Mouse (Mus musculus) frontal cortex, adult 2 months (tissue): ENCODE measurements at regions not wholly inside any gene's neighbourhood (a gene's known extent, or its start where the extent isn't known, plus 50 kb on each side); places are given as distances from the start of the nearest gene placed in this dataset.

ENCODE experiments used
- DNase-seq, 2 experiments: peaks; one replicate each; pipeline ENCODE4 v3.0.0; 2022; ENCODE audit warnings: low spot score in 1 of 2; ENCODE audit errors: extremely low spot score in 1 of 2

DNA sequence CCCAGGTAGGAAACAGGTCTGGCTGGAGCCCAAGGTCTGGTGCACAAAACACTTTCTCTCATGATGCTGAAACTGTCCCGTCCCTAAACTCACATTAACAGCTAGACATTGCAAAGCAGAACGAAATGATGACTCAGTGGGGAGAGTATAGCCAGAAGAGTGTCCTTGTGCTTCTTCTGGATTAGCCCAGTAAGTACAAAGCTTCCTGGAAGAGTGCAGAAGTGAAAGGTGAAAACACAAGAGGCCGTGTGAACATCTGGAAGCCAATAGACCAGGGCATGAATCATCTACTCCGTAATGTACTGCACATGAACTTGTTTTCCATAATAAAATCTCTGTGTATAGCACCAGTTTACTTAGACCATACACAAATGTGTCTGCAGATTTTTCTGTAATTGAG lies 194.7 kb upstream of the Gm9747 start:
- no peak for DNase-seq

DNA sequence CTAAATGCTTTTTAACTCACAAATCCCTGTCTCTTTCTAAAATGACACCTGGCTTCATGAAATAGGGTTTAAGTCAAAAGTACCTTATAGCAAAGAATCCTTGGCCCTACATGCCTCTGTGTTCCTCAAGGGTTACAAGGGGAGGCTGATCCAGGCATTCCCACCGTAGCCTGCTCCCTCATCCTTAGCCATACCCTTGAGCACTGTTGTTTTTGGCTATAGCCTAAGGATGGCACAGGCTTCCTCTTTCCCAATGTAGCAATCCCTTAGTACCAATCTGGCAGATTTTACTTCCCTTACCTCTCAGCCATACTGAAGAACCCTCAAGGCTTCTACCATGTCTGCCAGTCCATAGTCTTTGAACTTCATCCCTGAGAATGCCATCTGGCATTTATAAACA lies 194.2 kb upstream of the Gm9747 start:
- DNase-seq, result no peak

DNA sequence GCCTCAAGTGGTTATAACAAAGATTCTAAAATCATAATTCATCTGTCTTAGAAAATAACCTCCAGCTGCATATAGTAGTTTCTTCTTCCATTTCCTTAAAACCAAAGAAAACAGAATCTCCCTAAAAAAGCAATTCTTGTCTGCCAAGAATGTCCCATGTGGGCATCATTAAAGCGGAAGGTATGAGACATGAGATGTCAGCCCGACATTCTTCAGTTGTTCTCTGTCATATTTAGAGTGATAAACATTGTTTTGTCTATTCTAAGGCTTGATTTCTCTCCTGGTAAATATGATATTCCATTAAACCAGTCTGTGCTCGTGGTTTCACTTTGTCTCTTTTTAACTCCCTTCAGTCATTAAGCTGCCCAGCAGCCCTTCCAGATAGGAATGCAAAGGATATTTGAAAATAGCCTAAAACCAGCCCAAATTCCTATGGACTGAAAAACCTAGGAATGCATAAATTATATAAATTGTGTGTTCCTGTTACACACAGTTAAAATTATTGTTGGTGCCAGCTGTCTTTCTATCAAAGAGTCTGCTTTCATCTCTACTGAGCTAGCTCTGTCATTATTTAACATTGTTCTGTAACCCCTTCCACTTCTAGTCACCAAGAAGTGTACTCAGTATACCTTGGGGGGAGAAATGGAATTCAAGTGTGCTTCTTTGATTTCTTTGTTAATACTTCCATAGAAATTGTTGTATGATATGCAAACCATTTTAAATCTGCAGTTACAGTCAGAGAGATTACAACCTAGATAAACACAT lies 191.4 kb upstream of the Gm9747 start:
- DNase-seq, result no peak

DNA sequence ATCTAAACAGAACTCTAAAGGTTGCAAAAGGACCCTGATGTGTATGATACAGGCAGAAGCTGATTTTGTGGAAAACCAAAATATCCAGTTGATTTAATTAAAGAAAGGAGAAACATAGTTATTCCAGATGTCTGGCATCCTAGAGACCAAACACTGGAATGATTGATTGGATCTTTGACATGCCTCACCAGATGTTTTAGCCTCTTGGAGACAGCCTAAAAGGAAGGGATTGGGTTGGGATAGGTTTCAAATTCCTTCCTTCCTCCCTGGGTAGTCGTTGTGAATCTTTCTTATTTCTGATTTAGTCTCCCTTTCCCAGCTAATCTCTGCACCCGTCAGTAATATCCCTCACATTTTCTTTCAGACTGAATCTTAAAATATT lies 190.9 kb upstream of the Gm9747 start:
- no peak for DNase-seq

DNA sequence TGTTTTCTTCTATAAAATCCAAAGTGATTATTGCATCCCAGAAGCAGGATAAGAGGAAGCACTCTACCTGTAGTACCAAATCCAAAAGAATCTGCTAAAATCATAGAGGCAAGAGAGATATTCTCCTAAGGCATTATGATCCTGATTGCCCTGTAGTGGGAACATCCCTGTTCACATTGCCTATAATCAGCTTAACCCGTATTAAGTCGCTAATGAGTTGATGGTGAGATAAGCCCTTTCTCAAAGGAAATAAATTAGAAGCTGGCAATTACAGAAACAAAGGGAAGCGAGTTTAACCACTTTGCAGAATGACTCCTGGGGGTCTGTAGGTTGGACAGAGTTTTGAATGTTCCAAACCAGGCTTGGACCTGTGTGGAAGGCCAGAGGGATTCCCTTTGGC lies 190.4 kb upstream of the Gm9747 start:
- DNase-seq, result no peak

DNA sequence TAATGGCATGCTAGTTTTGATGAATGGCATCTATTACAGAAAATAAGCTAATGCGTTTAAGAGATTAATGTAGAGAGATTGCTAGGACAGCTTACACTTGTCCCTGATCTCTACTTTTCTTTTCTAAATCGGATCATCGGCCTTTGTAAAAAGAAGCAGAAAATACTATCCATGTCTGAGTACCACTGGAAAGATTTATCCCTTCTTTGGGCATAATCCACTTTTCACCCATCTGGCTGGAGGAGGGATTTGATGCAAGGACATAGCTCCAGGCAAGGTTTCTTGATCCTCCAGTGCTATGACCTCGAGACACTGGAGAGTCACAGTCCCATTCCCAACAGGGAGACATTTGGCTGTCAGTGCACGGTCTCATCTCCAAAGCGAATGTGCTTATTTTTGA lies 166.6 kb upstream of the Gm9747 start:
- DNase-seq, result no peak

DNA sequence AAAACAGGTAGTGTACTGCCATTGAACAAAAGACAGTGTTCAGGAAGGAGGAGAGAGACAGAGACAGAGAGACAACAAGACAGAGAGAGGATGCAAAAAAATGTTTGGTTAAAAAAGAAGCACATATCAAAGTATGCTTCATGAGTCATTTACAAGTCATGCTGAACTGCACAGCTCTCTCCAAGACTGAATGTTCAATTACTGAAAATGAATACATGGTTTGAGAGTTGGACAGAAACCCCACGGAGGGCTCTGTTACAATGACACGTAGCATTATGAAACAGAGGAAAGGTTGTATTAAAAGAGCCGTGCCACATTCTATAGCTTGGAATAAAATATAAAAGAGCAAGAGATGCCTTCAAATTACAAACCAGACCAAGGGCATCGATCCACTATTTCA lies 164.3 kb upstream of the Gm9747 start:
- DNase-seq, result no peak

DNA sequence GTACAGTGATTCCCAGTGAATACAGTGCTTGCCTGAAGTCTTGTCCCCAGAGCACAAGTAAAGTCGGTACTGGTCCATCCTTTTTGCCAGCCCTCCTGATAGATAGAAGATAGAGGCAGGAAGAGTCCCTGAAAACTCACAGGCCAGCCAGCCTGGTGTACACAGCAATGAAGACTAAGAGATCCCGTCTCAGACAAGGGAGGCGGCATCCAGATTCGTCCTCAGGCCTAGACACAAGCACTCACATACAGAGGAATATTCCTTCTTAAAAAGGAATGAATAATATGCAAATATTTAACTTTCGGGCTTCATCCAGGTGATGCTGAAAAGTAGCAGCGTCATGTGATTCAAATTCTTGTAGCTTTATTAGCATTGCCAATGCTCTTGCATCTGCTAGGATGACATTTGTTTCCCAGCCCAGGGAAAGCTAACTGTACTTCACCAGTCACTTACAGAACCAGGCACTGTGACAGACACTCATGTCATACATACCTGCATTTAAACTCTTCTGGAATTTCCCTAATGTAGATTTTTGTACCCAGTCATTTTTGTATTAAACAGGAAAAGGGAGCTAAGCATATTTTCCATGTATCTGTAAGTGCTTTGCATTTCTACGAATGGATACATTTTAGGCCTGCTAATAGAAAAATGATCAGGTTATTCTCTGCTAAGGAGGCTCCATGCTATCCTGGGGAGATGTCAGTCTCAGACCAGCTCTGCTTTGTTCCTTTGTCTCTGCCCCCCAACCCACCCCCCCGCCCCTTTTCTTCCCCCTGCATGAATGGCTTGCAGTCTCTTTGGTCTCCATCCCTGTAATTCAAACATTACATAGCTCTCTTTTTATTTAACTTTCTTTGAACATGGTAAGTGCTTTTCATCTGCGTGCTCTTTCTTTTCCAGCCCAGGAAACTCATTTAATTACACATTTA lies 162.5 kb upstream of the Gm9747 start:
- DNase-seq, result no peak

DNA sequence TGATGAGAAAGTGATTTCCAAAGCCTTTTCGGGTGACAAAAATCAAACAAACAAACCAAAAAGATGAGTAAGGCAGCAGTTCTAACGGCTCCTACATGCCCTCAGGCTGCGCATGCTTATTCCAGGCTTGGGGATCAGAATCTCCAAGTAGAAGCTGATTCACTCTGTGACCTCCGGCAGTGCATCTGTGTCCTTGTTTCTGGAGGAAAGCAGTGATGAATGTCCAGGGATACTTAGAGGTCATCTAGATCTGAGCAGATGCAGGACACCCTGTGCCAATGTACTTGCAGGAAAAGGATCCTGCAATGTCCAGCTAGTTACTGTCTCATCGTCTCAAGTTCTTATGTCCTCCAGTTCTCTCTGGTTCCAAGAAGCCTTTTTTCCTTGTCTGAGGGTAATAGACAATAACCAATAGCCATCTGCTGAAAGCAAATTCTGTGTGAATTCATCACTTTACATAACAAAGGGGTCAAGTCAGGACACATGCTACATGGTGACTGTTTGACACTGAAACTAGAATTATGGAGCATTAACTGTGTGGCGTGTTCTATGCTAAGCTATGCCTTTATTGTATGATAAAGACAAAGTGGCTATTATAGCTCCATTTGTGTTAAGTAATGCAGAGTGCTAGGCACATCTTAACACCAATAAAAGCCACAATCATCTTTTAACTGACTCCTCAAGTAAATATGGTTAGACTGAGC lies 143.6 kb upstream of the Gm9747 start:
- no peak for DNase-seq

DNA sequence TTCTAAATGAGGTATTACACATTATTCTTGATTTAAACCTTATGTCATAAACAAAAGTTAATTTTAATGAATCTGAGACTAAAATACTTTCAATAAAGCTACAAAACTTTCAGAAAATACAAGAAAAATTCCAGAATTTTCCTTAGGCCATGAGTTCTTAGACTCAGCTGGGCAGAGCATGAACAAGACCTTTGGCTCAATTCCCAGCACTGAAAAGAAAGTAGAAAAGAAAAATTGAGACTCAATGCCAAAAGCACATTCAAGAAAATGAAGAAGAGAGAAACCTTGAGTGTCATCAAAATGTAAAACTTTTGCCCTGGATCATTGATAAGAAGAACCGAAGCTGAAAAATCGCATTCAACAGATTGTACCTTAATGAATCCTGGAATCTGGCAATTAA lies 137.8 kb upstream of the Gm9747 start:
- no peak for DNase-seq

DNA sequence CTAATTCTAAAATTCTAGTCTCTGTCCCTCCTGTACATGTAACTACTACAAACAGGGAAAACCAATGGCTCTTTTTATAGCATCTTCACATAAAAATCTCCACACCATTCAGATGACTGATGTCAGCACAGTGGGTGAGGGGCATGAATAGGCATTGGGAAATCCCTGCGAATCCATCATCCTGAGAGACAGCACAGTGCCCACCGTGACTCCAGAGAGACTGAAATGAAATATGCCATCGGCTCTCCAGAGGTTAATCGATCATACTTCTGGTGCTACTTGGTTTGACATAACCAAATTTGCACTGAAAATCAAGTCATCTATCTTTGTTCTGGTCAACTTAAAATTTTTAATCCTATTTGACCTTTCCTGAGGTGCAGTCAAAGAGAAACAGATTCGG lies 126.2 kb upstream of the Gm9747 start:
- DNase-seq, result no peak

DNA sequence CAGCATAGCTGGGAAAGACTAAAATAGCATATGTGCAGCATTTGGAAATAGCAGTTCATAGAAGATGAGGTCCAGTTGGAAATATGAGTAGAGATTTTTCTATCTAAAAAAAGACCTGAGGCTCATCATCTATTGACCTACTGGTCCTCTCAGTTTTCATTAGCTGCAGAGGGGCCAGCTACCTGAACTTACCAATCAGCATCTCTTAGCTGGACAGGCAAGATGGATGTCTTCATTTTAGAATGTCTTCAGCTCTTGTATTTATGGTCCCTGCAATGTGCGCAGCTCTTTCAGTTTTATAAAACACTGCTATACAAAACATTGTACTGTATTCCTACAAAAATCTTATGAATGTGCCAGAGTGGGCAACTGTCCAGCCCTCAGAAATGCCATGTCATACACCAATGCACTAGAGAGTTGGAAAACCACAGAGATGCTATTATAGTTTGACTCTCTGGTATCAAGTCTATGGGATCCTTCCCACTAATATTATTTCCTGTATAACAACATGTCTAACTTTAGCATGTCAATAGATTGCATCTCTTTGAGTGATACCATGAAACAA lies 122.8 kb upstream of the Gm9747 start:
- DNase-seq, result no peak

DNA sequence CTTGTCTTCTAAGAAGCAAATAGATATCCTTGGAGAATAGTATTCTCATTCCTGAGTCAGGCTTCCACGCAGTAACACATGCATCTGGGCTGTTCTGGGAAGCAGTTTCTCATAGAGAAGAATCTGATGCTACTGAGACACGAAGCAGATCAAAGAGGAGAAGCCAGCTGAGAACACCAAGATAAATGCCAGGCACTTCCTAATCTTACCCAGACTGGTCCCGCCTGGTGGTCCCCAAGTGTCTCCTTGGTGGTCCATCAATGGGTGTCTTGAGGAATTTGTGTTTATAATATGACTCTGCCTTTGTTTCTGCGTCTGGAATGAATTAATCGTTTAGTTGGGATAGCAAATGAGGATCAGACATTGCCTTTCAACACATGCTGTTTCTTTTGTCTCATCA lies 120.5 kb upstream of the Gm9747 start:
- DNase-seq, result peak in 1 of 2 experiments; percentile 12

DNA sequence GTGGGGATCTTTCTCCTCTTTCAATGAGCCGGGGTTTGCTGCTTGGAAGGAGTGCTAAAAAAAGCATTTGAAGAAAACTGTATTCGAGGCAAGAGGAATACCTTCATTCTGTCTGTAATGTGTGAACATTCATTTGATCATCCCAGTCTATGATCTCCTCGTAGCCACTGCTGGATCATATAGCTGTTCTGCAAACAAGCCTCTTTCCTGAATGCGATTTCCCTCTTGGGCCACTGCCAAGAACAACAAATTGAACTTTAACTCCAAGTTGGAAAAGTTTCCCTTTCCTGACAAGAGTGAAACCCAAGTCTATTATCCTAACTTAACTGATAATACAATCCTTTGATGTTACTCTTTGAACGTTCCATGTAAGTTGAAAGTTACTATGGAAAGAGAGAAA lies 108.4 kb upstream of the Gm9747 start:
- no peak for DNase-seq

DNA sequence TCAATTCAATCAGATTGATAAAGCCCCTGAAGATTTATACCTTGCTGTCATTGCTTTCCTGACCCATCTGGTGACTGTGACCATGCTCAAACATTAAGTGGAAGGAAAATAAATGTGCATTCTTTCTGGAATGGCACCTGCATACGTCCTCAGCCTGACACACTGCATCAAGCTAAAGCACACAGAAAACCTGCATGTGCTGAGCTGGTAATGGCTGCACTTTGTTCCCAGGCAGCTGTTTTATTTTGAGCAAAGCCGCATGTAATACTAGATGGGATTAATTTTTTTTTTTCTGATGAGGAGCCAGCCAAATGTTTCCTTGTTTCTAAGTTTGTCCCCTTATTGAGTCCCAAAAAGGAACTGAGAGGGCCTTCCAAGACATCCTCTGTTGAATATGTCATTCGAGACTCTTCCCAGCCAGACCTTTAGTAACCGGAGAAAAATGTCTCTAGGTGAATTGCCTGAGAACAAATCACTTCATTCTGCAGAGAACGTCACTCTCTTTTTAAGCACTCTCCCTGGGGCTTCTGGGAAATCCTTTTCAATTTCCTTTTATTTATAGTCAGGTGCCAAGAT lies 103.1 kb upstream of the Gm9747 start:
- no peak for DNase-seq

DNA sequence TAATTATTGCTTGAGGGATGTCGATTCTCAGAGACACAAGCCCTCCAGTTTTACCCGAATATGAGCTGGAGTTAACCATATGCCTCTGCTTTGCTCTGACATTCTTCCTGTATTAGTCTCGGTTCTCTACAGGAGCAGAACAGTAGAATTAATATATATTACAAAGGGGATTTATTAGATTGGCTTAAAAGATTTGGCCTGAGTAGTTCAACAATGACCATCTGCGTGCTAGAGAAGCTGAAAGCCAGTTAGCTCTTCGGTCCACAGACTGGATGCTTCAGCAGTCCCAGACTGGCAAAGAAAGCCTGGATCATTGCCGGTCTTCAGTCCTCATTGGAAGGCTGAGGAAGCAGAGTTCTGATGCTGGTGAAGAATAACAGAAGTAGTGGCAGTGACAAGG lies 100.4 kb upstream of the Gm9747 start:
- no peak for DNase-seq

DNA sequence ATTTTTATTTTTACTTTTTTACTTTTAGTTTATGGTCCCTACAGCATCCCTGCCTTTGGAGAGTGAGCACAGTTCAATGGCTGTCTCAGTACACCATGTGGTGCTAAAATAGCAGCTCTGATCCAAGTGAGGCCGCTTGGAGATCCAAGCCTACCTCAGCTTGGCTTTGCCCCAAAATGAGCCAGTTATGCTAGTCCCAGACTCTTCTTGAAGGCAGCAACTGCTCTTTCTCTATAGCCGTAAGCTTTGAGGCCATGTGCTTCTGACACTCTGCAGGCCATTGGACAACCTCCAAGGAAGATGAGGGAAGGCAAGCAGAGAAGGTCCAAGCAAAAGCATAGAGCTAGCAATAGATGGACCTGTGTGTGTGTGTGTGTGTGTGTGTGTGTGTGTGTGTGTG lies 98.0 kb upstream of the Gm9747 start:
- DNase-seq, result no peak

DNA sequence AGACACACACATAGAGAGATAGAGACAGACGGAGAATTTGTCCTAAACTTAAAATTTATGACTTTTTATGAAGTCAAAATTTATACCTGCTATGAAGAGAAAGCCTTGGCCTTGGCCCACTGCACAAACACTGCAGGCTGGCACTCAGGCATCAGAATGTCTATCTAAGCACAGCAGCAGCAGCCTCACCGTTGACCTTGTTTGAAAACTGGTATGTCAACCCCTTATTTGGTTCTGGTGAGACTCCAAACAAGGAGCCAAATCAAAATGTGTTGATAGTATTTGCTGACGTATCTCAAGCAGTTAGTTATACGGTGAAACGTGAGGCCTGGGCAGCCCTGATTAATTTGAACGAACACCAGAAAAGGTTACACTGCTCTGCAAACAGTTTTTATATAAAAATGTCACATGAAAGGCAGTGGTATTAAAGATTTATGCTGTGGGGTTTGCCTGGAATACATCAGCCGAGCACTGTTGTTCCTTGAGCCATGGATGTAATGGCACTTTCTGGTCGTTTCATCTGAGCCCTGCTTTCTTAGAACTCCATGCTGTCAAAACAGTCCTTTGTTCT lies 97.1 kb upstream of the Gm9747 start:
- no peak for DNase-seq

DNA sequence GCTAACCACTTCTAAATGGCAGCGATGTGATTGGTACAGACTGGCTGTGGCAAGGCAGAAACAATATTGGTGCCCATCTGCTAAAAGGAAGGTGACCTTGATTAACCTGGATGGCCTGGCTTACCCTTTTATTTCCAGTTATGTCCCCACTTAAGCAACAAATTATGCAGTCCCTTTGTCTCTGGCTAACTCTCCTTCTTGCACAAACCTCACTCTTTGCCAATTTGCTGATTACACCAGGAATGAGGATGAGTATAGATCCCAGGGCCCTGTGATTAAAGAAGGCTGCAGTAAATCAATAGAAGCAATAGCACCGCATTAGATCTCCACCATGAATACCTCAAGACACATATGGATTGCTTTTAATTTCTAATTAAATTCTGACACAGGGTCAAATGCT lies 87.7 kb upstream of the Gm9747 start:
- no peak for DNase-seq
